Mouse (Mus musculus): ENCODE results near the gene Fkbp9. TPM values are rescaled to one million over a fixed set of nuclear protein-coding genes. Genes with fewer than 3 reads are reported as not detected.
"Not testable (repeated sequence)": the region's sequence is repeated elsewhere in the genome, so short reads cannot be mapped to it uniquely, and the experiment has no call there.

Gene Fkbp9
- total and polyA plus RNA-seq, 2 experiments from 2014 or later = 33.8 to 47.8 TPM

- H3K27me3 ChIP-seq (ENCODE audit: insufficient read depth, low read length) = no peaks in the 10 kb centered on the region
- H3K4me3 ChIP-seq (ENCODE audit: low read depth, low read length) = no peak overlapping the region
- ATAC-seq = no peak
- H3K27ac ChIP-seq (ENCODE audit: low read depth, low read length) = no peak overlapping the region
- H3K9ac ChIP-seq = no peak overlapping the region
- no peaks in the 10 kb centered on the region for H3K36me3 ChIP-seq (ENCODE audit: insufficient read depth)
- H3K4me2 ChIP-seq (ENCODE audit: low read depth) = no peak overlapping the region
- 46% methylated on average over 5 of the region's 5 CpGs for WGBS
- H3K9me3 ChIP-seq (ENCODE audit: low read length) = no peaks in the 10 kb centered on the region
- no peak for TF ChIP-seq CTCF (IDR thresholded peaks at IDR 0.05; ENCODE audit: low read depth)
- H3K4me1 ChIP-seq (ENCODE audit: insufficient read depth) = no peaks in the 10 kb centered on the region
- DNase-seq = no peak
Measured at GRCm38 (mm10) chr6:56856748-56857147, 24.9 kb downstream of the Fkbp9 start.

- no peak overlapping the region for H3K27ac ChIP-seq (ENCODE audit: low read depth, low read length)
- H3K4me3 ChIP-seq (ENCODE audit: low read depth, low read length) = no peak overlapping the region
- 96% methylated on average over 8 of the region's 8 CpGs for WGBS
- H3K27me3 ChIP-seq (ENCODE audit: insufficient read depth, low read length) = no peaks in the 10 kb centered on the region
- TF ChIP-seq CTCF (IDR thresholded peaks at IDR 0.05; ENCODE audit: low read depth) = no peak
- H3K9ac ChIP-seq = no peak overlapping the region
- no peaks in the 10 kb centered on the region for H3K4me1 ChIP-seq (ENCODE audit: insufficient read depth)
- DNase-seq (no peak), ATAC-seq (no peak)
- no peak overlapping the region for H3K4me2 ChIP-seq (ENCODE audit: low read depth)
- no peaks in the 10 kb centered on the region for H3K9me3 ChIP-seq (ENCODE audit: low read length)
- H3K36me3 ChIP-seq (ENCODE audit: insufficient read depth) = no peaks in the 10 kb centered on the region
Measured at GRCm38 (mm10) chr6:56860205-56860848, 28.5 kb downstream of the Fkbp9 start.

GRCm38 (mm10) chr6:56866899-56867298 is 35.0 kb downstream of the Fkbp9 start:
- H3K4me3 ChIP-seq (ENCODE audit: low read depth, low read length); H3K9me3 ChIP-seq (ENCODE audit: low read length); ATAC-seq; H3K27me3 ChIP-seq (ENCODE audit: insufficient read depth, low read length); H3K27ac ChIP-seq (ENCODE audit: low read depth, low read length); DNase-seq; H3K9ac ChIP-seq; H3K4me1 ChIP-seq (ENCODE audit: insufficient read depth); H3K36me3 ChIP-seq (ENCODE audit: insufficient read depth); H3K4me2 ChIP-seq (ENCODE audit: low read depth): not testable (repeated sequence)
- WGBS = 86% methylated on average over 1 of the region's 1 CpGs

- ATAC-seq (no peak), DNase-seq (no peak)
- Histone ChIP-seq H3K9me3 (ENCODE audit: low read length) (no peaks in the 10 kb centered on the region), H3K27ac (ENCODE audit: low read depth, low read length) (no peak overlapping the region), H3K9ac (no peak overlapping the region), H3K4me1 (ENCODE audit: insufficient read depth) (no peaks in the 10 kb centered on the region), H3K27me3 (ENCODE audit: insufficient read depth, low read length) (no peaks in the 10 kb centered on the region), H3K4me3 (ENCODE audit: low read depth, low read length) (no peak overlapping the region), H3K36me3 (ENCODE audit: insufficient read depth) (no peaks in the 10 kb centered on the region), H3K4me2 (ENCODE audit: low read depth) (no peak overlapping the region)
- WGBS = 78% methylated on average over 8 of the region's 8 CpGs
- TF ChIP-seq CTCF (IDR thresholded peaks at IDR 0.05; ENCODE audit: low read depth) = no peak
Measured at GRCm38 (mm10) chr6:56868565-56868964, 36.7 kb downstream of the Fkbp9 start.

- H3K27me3 ChIP-seq (ENCODE audit: insufficient read depth, low read length) = no peaks in the 10 kb centered on the region
- no peak overlapping the region for H3K27ac ChIP-seq (ENCODE audit: low read depth, low read length)
- H3K36me3 ChIP-seq (ENCODE audit: insufficient read depth) = no peaks in the 10 kb centered on the region
- no peak overlapping the region for H3K9ac ChIP-seq
- no peak for DNase-seq
- TF ChIP-seq CTCF (IDR thresholded peaks at IDR 0.05; ENCODE audit: low read depth) = no peak
- H3K4me2 ChIP-seq (ENCODE audit: low read depth) = no peak overlapping the region
- 95% methylated on average over 2 of the region's 2 CpGs for WGBS
- H3K9me3 ChIP-seq (ENCODE audit: low read length) = no peaks in the 10 kb centered on the region
- no peak overlapping the region for H3K4me3 ChIP-seq (ENCODE audit: low read depth, low read length)
- no peak for ATAC-seq
- H3K4me1 ChIP-seq (ENCODE audit: insufficient read depth) = no peaks in the 10 kb centered on the region
Measured at GRCm38 (mm10) chr6:56870027-56870426, 38.2 kb downstream of the Fkbp9 start.

- ATAC-seq (peak; percentile 23; the same call in 1 of the 2 replicates), DNase-seq (no peak)
- Histone ChIP-seq H3K4me1 (ENCODE audit: insufficient read depth) (no peaks in the 10 kb centered on the region), H3K4me3 (ENCODE audit: low read depth, low read length) (no peak overlapping the region), H3K36me3 (ENCODE audit: insufficient read depth) (peaks cover 12% of the 10 kb centered on the region), H3K9ac (no peak overlapping the region), H3K9me3 (ENCODE audit: low read length) (no peaks in the 10 kb centered on the region), H3K4me2 (ENCODE audit: low read depth) (no peak overlapping the region), H3K27me3 (ENCODE audit: insufficient read depth, low read length) (no peaks in the 10 kb centered on the region), H3K27ac (ENCODE audit: low read depth, low read length) (no peak overlapping the region)
- 90% methylated on average over 4 of the region's 4 CpGs for WGBS
- no peak for TF ChIP-seq CTCF (IDR thresholded peaks at IDR 0.05; ENCODE audit: low read depth)
Measured at GRCm38 (mm10) chr6:56876870-56877269, 45.0 kb downstream of the Fkbp9 start.

- Histone ChIP-seq H3K9me3 (ENCODE audit: low read length) (no peaks in the 10 kb centered on the region), H3K9ac (no peak overlapping the region), H3K4me2 (ENCODE audit: low read depth) (no peak overlapping the region), H3K36me3 (ENCODE audit: insufficient read depth) (peaks cover 21% of the 10 kb centered on the region), H3K4me1 (ENCODE audit: insufficient read depth) (no peaks in the 10 kb centered on the region), H3K27me3 (ENCODE audit: insufficient read depth, low read length) (no peaks in the 10 kb centered on the region), H3K27ac (ENCODE audit: low read depth, low read length) (no peak overlapping the region), H3K4me3 (ENCODE audit: low read depth, low read length) (no peak overlapping the region)
- ATAC-seq (no peak), DNase-seq (no peak)
- peak; percentile 26; the same call in 1 of the 2 replicates for TF ChIP-seq CTCF (IDR thresholded peaks at IDR 0.05; ENCODE audit: low read depth)
- 88% methylated on average over 8 of the region's 8 CpGs for WGBS
Measured at GRCm38 (mm10) chr6:56877985-56878384, 46.1 kb downstream of the Fkbp9 start.

Measured in forebrain, postnatal 0 days (tissue).